Mouse (Mus musculus) Patski (cell line): ENCODE measurements around the gene Trex1. TPM values are rescaled to one million over a fixed set of nuclear protein-coding genes. Genes with fewer than 3 reads are reported as not detected.

Experiments
- ATAC-seq: fragments of 100-300 bp; one replicate; pipeline ENCODE4 v1.8.0; 2021
- CTCF ChIA-PET: fragments of 350-600 bp; sonication (Branson Sonifier 250); formaldehyde crosslinking; loops from one replicate; lab custom pipeline; 2022; ENCODE audit warnings: inconsistent platforms; lab: Charles Lee
- POLR2A ChIA-PET: fragments of 350-600 bp; sonication (Branson Sonifier 250); formaldehyde crosslinking; loops from one replicate; lab custom pipeline; 2022; ENCODE audit warnings: antibody characterized with exemption, inconsistent platforms; lab: Charles Lee
- DNase-seq: peaks from one replicate; pipeline ENCODE4 v3.0.0-alpha.2; 2011; ENCODE audit warnings: low read depth, low spot score
- H3K27me3 ChIP-seq: fragments of 371-371 bp; one replicate; pipeline ENCODE4 v1.5.1; 2021
- CTCF ChIP-seq: fragments of 100-300 bp; IDR thresholded peaks from one replicate; pipeline ENCODE4 v1.5.1; 2021
- in situ Hi-C: fragments of 300-500 bp; cut with MboI; formaldehyde crosslinking; loops from 3 replicates; pipeline ENCODE4 v1.11.1; 2018; ENCODE audit warnings: low pct_unique_long_range_greater_than_20kb, mixed read lengths
- polyA plus RNA-seq: library from polyadenylated mRNA; unstranded; gene quantifications from one replicate; pipeline ENCODE4 v1.2.3, GENCODE M21; 2021

Gene Trex1
- polyA plus RNA-seq, 1 experiment from 2014 or later, result 18.1 TPM

GRCm38 (mm10) chr9:109051651-109052489, 7.7 kb downstream of the Trex1 start:
- POLR2A ChIA-PET, result no interaction called here
- DNase-seq, result no peak
- no peak for ATAC-seq
- in situ Hi-C loops, result no loop called here
- H3K27me3 ChIP-seq, result no peaks in the 10 kb centered on the region
- CTCF ChIA-PET, result interaction anchor here (0.8 kb wide), 1 partner anchor 9 kb away, joined by 3 read pairs; no protein-coding TSS in a partner anchor
- no peak for TF ChIP-seq CTCF

- ChIA-PET CTCF (no interaction called here), POLR2A (no interaction called here)
- in situ Hi-C loops, result no loop called here
- no peaks in the 10 kb centered on the region for H3K27me3 ChIP-seq
- no peak for ATAC-seq
- no peak for DNase-seq
- no peak for TF ChIP-seq CTCF
Measured at GRCm38 (mm10) chr9:109051011-109051501, 8.5 kb downstream of the Trex1 start.

- TF ChIP-seq CTCF, result no peak
- POLR2A ChIA-PET, result no interaction called here
- ATAC-seq, result no peak
- in situ Hi-C loops, result no loop called here
- no peak for DNase-seq
- CTCF ChIA-PET, result no interaction called here
- no peaks in the 10 kb centered on the region for H3K27me3 ChIP-seq
Measured at GRCm38 (mm10) chr9:109050674-109050997, 8.9 kb downstream of the Trex1 start.

GRCm38 (mm10) chr9:109049996-109050673, 9.4 kb downstream of the Trex1 start:
- no peaks in the 10 kb centered on the region for H3K27me3 ChIP-seq
- no peak for TF ChIP-seq CTCF
- ChIA-PET POLR2A (no interaction called here), CTCF (no interaction called here)
- DNase-seq (no peak), ATAC-seq (no peak)
- in situ Hi-C loops, result no loop called here

GRCm38 (mm10) chr9:109049316-109049715, 10.2 kb downstream of the Trex1 start:
- no peaks in the 10 kb centered on the region for H3K27me3 ChIP-seq
- ATAC-seq (no peak), DNase-seq (no peak)
- POLR2A ChIA-PET, result no interaction called here
- in situ Hi-C loops, result no loop called here
- CTCF ChIA-PET, result interaction anchor here (1.2 kb wide), 1 partner anchor 40 kb away, joined by 3 read pairs; no protein-coding TSS in a partner anchor
- TF ChIP-seq CTCF, result no peak

GRCm38 (mm10) chr9:109046306-109046705, 13.2 kb downstream of the Trex1 start:
- CTCF ChIA-PET, result interaction anchor here (0.7 to 1.9 kb wide), 9 partner anchors 8 to 74 kb away, joined by 3 to 10 read pairs (median 3); partner anchors contain the start of genes Shisa5 and Trex1
- in situ Hi-C loops, result no loop called here
- TF ChIP-seq CTCF, result peak; percentile 74
- POLR2A ChIA-PET, result interaction anchor here (0.7 to 1.5 kb wide), 3 partner anchors 12 to 28 kb away, joined by 3 read pairs; partner anchors contain the start of genes Atrip and Trex1
- no peaks in the 10 kb centered on the region for H3K27me3 ChIP-seq
- no peak for DNase-seq
- ATAC-seq, result peak; percentile 26

- POLR2A ChIA-PET, result interaction anchor here (0.7 kb wide), 1 partner anchor 40 kb away, joined by 3 read pairs; no protein-coding TSS in a partner anchor
- no peaks in the 10 kb centered on the region for H3K27me3 ChIP-seq
- no peak for ATAC-seq
- TF ChIP-seq CTCF, result no peak
- in situ Hi-C loops, result no loop called here
- CTCF ChIA-PET, result interaction anchor here (0.7 to 1.5 kb wide), 2 partner anchors 18 to 26 kb away, joined by 3 to 5 read pairs; partner anchors contain the start of gene Trex1
- no peak for DNase-seq
Measured at GRCm38 (mm10) chr9:109041351-109041750, 18.2 kb downstream of the Trex1 start.

- no peaks in the 10 kb centered on the region for H3K27me3 ChIP-seq
- ATAC-seq (no peak), DNase-seq (no peak)
- POLR2A ChIA-PET, result no interaction called here
- in situ Hi-C loops, result no loop called here
- TF ChIP-seq CTCF, result no peak
- CTCF ChIA-PET, result interaction anchor here (0.7 to 1.5 kb wide), 2 partner anchors 18 to 27 kb away, joined by 3 to 5 read pairs; partner anchors contain the start of gene Trex1
Measured at GRCm38 (mm10) chr9:109040906-109041305, 18.6 kb downstream of the Trex1 start.

- in situ Hi-C loops, result no loop called here
- no peak for TF ChIP-seq CTCF
- POLR2A ChIA-PET, result no interaction called here
- ATAC-seq (no peak), DNase-seq (no peak)
- CTCF ChIA-PET, result no interaction called here
- H3K27me3 ChIP-seq, result no peaks in the 10 kb centered on the region
Measured at GRCm38 (mm10) chr9:109040216-109040615, 19.3 kb downstream of the Trex1 start.

GRCm38 (mm10) chr9:109039681-109040080, 19.9 kb downstream of the Trex1 start:
- H3K27me3 ChIP-seq, result no peaks in the 10 kb centered on the region
- in situ Hi-C loops, result no loop called here
- DNase-seq (no peak), ATAC-seq (no peak)
- CTCF ChIA-PET, result no interaction called here
- POLR2A ChIA-PET, result no interaction called here
- no peak for TF ChIP-seq CTCF
